Mouse (Mus musculus): ENCODE results near the gene Tmem158. TPM values are rescaled to one million over a fixed set of nuclear protein-coding genes. Genes with fewer than 3 reads are reported as not detected.

The Tmem158 gene
- polyA plus RNA-seq, 1 experiment from 2014 or later: 40.8 TPM

DNA sequence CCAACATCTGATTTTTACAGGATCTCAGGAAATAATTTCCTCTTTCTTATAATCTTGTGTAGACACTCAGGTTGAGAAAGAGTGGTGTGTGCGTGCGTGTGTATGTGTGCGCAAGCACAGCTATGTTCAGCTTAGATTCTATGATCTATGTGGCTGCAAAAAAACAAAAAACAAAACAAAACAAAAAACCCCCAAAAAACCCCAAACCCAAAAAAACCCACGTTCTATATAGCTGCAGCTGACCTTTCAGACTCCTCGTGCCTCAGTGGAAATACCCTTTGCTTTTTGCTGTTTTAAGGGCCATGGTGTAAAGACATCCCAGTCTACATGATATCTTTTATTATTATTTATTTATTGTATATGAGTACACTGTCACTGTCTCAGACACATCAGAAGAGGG is 19.4 kb downstream of the Tmem158 start:
- Histone ChIP-seq H3K4me3 (no peak overlapping the region), H3K9me3 (no peaks in the 10 kb centered on the region), H3K4me1 (peaks cover 5% of the 10 kb centered on the region; the same call in 1 of the 2 replicates), H3K36me3 (replicated peaks) (no peaks in the 10 kb centered on the region), H3K9ac (no peak overlapping the region), H3K27me3 (replicated peaks) (no peaks in the 10 kb centered on the region), H3K27ac (no peak overlapping the region), H3K4me2 (no peak overlapping the region)
- ATAC-seq (replicated peaks): no peak
- 96% methylated on average over 5 of the region's 5 CpGs for WGBS

DNA sequence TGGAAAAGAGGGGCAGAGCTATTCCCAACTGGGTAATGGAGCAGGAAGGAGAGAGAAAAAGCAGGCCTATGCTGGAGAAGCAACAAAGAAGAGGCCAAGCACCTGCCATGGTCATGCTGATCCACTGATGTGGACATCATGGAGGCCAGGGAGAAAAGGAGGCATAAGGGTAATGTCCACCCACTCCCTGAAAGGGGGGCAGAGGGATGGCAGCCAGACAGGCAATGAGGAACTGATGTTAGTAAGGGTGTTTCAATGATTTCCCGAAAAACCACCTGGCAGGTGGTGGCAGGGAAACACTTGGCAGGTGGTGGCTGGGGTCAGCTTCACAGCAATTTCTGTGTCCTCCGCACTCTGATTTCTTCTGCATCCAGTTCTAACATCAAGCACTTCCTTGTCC is 19.8 kb downstream of the Tmem158 start:
- Histone ChIP-seq H3K4me3 (no peak overlapping the region), H3K36me3 (replicated peaks) (no peaks in the 10 kb centered on the region), H3K4me2 (no peak overlapping the region), H3K27me3 (replicated peaks) (no peaks in the 10 kb centered on the region), H3K27ac (no peak overlapping the region), H3K4me1 (peaks cover 5% of the 10 kb centered on the region; the same call in 1 of the 2 replicates), H3K9ac (no peak overlapping the region), H3K9me3 (no peaks in the 10 kb centered on the region)
- no peak for ATAC-seq (replicated peaks)
- 89% methylated on average over 2 of the region's 2 CpGs for WGBS

DNA sequence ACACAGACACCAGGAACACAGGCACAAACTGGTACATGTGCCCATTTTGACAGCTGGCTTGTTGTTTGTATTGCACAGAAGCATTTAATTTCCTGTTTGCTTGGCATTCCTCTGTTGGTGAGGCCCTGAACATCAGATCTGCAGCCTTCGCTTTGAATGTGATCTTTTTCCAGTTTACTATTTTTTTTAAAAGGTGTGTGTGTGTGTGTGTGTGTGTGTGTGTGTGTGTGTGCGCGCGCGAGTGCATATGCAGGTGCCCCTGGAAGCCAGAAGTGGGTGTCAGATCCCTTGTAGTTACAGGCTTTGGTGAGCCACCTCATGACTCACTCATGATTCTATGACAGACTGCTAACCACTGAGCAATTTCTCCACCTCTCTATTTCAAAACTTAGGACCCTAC is 20.3 kb downstream of the Tmem158 start:
- Histone ChIP-seq H3K9ac (no peak overlapping the region), H3K27me3 (replicated peaks) (no peaks in the 10 kb centered on the region), H3K4me1 (peaks cover 5% of the 10 kb centered on the region; the same call in 1 of the 2 replicates), H3K4me2 (no peak overlapping the region), H3K27ac (no peak overlapping the region), H3K36me3 (replicated peaks) (no peaks in the 10 kb centered on the region), H3K4me3 (no peak overlapping the region), H3K9me3 (no peaks in the 10 kb centered on the region)
- 97% methylated on average over 5 of the region's 5 CpGs for WGBS
- no peak for ATAC-seq (replicated peaks)

DNA sequence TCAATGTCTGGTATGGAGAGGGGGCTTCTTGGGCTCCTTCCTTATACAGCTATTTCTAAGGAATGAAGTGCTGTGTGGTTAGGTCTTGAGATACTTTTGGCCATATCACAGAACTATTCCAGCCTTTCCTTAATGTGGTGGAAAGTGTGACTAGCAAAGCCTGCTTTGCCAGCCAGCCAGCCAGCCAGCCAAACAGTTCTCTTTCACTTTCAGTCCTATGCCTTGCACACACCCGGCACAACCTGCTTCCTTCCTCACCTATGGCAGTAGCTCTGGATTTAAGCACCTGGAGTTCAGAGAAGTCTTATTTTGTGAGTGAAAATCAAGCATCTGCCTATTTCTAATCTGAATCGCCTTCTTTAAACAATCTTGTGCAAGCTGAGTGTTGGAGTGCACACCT is 20.9 kb downstream of the Tmem158 start:
- H3K27ac ChIP-seq: no peak overlapping the region
- no peak overlapping the region for H3K9ac ChIP-seq
- H3K4me1 ChIP-seq: peaks cover 5% of the 10 kb centered on the region; the same call in 1 of the 2 replicates
- no peak overlapping the region for H3K4me2 ChIP-seq
- H3K9me3 ChIP-seq: no peaks in the 10 kb centered on the region
- H3K36me3 ChIP-seq (replicated peaks): no peaks in the 10 kb centered on the region
- ATAC-seq (replicated peaks): no peak
- no peaks in the 10 kb centered on the region for H3K27me3 ChIP-seq (replicated peaks)
- H3K4me3 ChIP-seq: no peak overlapping the region
- WGBS: 87% methylated on average over 2 of the region's 2 CpGs

DNA sequence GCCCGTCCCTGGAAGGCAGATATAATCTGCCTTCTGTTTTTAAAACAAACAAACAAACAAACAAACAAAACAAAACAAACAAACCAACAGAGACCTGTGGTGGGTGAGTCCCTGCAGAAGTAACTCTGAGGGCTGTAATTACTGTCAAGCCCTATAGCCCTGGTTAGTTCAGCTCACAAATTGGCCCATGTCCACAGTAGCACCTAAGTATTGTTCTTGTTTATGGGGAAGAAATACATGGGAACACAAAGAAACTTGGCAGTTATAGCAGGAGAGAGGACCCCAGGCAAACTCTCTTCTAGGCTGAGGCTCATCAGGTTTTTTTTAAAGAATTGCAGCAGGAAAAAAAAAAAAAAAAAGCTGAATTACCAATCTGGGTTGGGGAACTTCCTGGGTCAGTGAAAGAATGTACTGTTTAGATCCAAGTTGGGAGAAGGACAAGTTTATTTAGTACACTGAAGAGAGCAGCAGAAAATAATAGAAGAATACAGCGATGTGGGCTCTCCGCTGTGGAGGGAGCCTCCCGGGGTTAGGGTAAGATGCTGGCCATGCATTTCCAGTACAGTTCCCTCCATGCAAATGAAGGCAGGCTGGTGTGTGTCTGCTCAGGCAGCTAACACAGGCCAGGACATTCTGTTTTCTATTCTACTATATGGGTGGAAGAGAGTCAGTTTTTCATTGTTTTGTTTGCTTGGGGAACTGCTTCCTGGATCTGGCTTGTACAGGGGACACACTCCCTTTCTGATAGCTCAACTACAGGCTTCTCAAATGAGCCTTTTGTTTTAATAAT is 22.1 kb downstream of the Tmem158 start:
- Histone ChIP-seq H3K9ac (no peak overlapping the region), H3K4me1 (peaks cover 5% of the 10 kb centered on the region; the same call in 1 of the 2 replicates), H3K9me3 (no peaks in the 10 kb centered on the region), H3K27me3 (replicated peaks) (no peaks in the 10 kb centered on the region), H3K36me3 (replicated peaks) (no peaks in the 10 kb centered on the region), H3K4me2 (no peak overlapping the region), H3K4me3 (no peak overlapping the region), H3K27ac (0 out of 2 replicates have a peak overlapping the region, but pooled peaks have one; percentile 5)
- WGBS: 30% methylated on average over 4 of the region's 4 CpGs
- no peak for ATAC-seq (replicated peaks)

- H3K4me3 ChIP-seq: no peak overlapping the region
- H3K4me2 ChIP-seq: no peak overlapping the region
- ATAC-seq (replicated peaks): no peak
- WGBS: 38% methylated on average over 2 of the region's 2 CpGs
- H3K27me3 ChIP-seq (replicated peaks): no peaks in the 10 kb centered on the region
- no peak overlapping the region for H3K9ac ChIP-seq
- H3K36me3 ChIP-seq (replicated peaks): no peaks in the 10 kb centered on the region
- no peaks in the 10 kb centered on the region for H3K9me3 ChIP-seq
- peaks cover 5% of the 10 kb centered on the region; the same call in 1 of the 2 replicates for H3K4me1 ChIP-seq
- no peak overlapping the region for H3K27ac ChIP-seq
These were observed 22.8 kb downstream of the Tmem158 start for GRCm38 (mm10) chr9:123237739-123238138.

- no peak overlapping the region for H3K4me2 ChIP-seq
- no peaks in the 10 kb centered on the region for H3K36me3 ChIP-seq (replicated peaks)
- H3K27ac ChIP-seq: no peak overlapping the region
- H3K4me3 ChIP-seq: no peak overlapping the region
- WGBS: 59% methylated on average over 3 of the region's 3 CpGs
- H3K9ac ChIP-seq: no peak overlapping the region
- H3K4me1 ChIP-seq: peaks cover 5% of the 10 kb centered on the region; the same call in 1 of the 2 replicates
- no peaks in the 10 kb centered on the region for H3K27me3 ChIP-seq (replicated peaks)
- H3K9me3 ChIP-seq: no peaks in the 10 kb centered on the region
- no peak for ATAC-seq (replicated peaks)
These were observed 24.9 kb downstream of the Tmem158 start for GRCm38 (mm10) chr9:123235621-123236020.

GRCm38 (mm10) chr9:123229826-123230225 is 30.7 kb downstream of the Tmem158 start:
- H3K9ac ChIP-seq: no peak overlapping the region
- 75% methylated on average over 4 of the region's 4 CpGs for WGBS

DNA sequence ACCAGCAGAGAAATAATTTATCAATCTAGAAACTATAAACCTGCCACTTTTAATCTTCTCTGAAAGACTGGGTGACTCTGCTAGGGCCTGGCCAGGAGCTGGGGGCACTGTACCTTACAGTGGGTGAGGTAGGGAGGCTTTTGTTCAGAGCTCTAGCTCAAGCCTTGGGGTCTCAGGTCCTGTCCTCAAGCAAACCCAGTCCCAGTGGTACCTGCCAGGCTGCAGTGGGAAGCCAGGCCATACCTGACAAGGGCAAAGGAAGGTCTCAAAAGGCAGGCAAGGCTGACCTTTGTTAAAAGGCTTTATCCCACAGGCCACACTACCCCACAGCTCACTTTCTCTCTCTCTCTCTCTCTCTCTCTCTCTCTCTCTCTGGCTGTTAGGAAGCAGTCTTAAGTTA is 31.9 kb downstream of the Tmem158 start:
- Histone ChIP-seq H3K27me3 (replicated peaks) (no peaks in the 10 kb centered on the region), H3K4me3 (no peak overlapping the region), H3K4me2 (no peak overlapping the region), H3K36me3 (replicated peaks) (no peaks in the 10 kb centered on the region), H3K9me3 (no peaks in the 10 kb centered on the region), H3K9ac (no peak overlapping the region), H3K27ac (no peak overlapping the region), H3K4me1 (no peaks in the 10 kb centered on the region)
- no peak for ATAC-seq (replicated peaks)

More at GRCm38 (mm10) chr9:123229826-123230225, 30.7 kb downstream of the Tmem158 start:
- ATAC-seq (replicated peaks): no peak
- Histone ChIP-seq H3K27me3 (replicated peaks) (no peaks in the 10 kb centered on the region), H3K4me2 (no peak overlapping the region), H3K4me3 (no peak overlapping the region), H3K27ac (no peak overlapping the region), H3K4me1 (no peaks in the 10 kb centered on the region), H3K9me3 (no peaks in the 10 kb centered on the region), H3K36me3 (replicated peaks) (no peaks in the 10 kb centered on the region)

DNA sequence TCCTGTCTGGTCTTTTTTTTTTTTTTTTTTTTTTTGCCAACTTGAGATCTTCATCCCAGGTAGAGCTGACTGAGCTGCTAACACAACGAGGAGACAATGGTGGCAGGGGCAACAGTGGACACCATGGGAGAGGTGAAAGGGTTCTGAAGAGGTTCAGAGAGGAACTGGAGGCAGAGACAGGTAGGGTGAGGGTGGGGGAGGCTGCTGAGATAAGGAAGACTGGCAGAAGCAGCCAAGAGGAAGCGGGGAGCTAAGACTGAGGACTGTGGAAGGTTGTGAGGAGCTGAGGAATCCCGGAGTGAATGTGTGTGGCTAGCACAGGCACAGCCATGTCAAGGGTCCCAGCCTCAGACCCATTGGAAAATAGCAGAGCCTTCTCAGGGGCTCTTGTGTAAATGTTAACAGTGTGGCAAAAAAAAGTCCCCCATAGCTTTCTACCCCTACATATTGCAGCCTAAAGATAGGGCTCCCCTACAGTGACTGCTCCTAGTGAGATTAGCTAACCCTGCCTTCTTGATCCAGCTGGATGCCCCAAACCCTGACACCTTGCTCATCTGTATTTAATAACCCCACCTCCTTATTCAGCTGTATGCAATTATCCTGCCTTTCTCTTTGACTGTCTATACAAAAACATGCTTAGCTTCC is 33.3 kb downstream of the Tmem158 start:
- Histone ChIP-seq H3K4me2 (no peak overlapping the region), H3K27me3 (replicated peaks) (no peaks in the 10 kb centered on the region), H3K4me1 (no peaks in the 10 kb centered on the region), H3K27ac (no peak overlapping the region), H3K4me3 (no peak overlapping the region), H3K9ac (no peak overlapping the region), H3K36me3 (replicated peaks) (no peaks in the 10 kb centered on the region), H3K9me3 (no peaks in the 10 kb centered on the region)
- 78% methylated on average over 3 of the region's 3 CpGs for WGBS
- no peak for ATAC-seq (replicated peaks)

DNA sequence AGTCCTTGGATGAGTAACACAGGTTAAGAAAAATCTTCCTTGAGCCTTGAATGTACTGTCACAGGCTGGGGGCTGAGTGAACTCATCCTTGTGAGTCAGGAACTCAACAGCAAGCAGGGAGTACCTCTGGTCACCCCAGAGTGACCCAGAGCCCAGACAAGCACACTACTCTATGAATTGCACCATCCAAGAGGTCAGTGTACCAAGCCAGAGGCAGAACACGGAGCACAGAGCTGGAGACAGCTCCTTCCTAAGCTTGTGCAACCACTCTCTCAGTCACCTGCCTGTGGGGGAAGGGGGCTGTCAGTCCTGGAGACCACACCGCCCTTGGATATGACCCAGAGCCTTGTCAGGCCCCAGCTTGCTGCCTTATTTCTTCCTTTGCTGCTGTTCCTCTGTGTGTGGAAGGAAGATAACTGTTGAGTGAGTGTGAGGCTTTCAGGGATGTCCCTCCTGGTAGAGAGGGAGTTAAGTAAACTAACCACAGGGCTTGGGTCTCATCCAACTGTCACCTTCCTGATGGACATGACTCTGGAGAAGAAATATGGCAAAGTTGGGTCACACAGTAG is 35.6 kb downstream of the Tmem158 start:
- H3K9me3 ChIP-seq: no peaks in the 10 kb centered on the region
- H3K4me3 ChIP-seq: no peak overlapping the region
- H3K36me3 ChIP-seq (replicated peaks): no peaks in the 10 kb centered on the region
- H3K4me1 ChIP-seq: no peaks in the 10 kb centered on the region
- H3K4me2 ChIP-seq: no peak overlapping the region
- WGBS: 82% methylated on average over 2 of the region's 2 CpGs
- H3K27ac ChIP-seq: no peak overlapping the region
- no peak for ATAC-seq (replicated peaks)
- H3K27me3 ChIP-seq (replicated peaks): no peaks in the 10 kb centered on the region
- H3K9ac ChIP-seq: no peak overlapping the region

GRCm38 (mm10) chr9:123219826-123220225 is 40.7 kb downstream of the Tmem158 start:
- H3K27ac ChIP-seq: no peak overlapping the region
- WGBS: 38% methylated on average over 5 of the region's 5 CpGs
- no peak overlapping the region for H3K9ac ChIP-seq
- H3K4me1 ChIP-seq: peaks cover 9% of the 10 kb centered on the region
- peaks cover 19% of the 10 kb centered on the region for H3K27me3 ChIP-seq (replicated peaks)
- no peaks in the 10 kb centered on the region for H3K36me3 ChIP-seq (replicated peaks)
- no peak overlapping the region for H3K4me2 ChIP-seq
- ATAC-seq (replicated peaks): no peak
- H3K9me3 ChIP-seq: no peaks in the 10 kb centered on the region
- H3K4me3 ChIP-seq: no peak overlapping the region
